Mouse (Mus musculus) olfactory bulb, adult 2 months (tissue): ENCODE results near the gene Rad54l2.

ENCODE experiments used
- CTCF ChIP-seq: fragments of 200-500 bp; IDR thresholded peaks from 2 replicates; pipeline ENCODE4 v1.5.1; 2012; ENCODE audit warnings: low read depth, mild to moderate bottlenecking, low read length, moderate library complexity; ENCODE audit not compliant: insufficient read depth
- POLR2A ChIP-seq: fragments of 200-500 bp; IDR thresholded peaks from 2 replicates; pipeline ENCODE4 v1.6.1; 2012; ENCODE audit warnings: mild to moderate bottlenecking, low read depth, low read length, moderate library complexity; ENCODE audit not compliant: insufficient read depth

DNA sequence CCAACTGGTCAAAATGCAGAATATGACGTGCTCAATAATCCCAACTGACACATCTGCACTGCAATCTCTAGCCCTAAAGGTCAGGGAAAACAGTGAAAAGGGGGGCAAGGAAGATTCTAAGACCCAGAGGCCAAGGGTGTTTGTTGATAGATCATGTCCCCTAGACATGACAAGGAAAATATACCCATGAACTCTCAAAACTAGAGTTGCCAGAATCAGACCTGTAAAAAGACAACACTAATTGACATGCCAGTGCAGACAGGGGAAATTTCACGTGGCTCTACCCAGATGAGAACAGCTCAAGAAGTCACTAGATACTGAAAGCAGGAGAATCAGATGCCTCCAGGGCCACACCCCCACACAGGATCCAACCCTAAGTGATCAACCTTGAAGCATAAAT, 55.3 kb downstream of the Rad54l2 start:
- TF ChIP-seq CTCF (no peak), POLR2A (no peak)
